Mouse (Mus musculus): ENCODE results near the gene Kcng4.

The Kcng4 gene

DNA sequence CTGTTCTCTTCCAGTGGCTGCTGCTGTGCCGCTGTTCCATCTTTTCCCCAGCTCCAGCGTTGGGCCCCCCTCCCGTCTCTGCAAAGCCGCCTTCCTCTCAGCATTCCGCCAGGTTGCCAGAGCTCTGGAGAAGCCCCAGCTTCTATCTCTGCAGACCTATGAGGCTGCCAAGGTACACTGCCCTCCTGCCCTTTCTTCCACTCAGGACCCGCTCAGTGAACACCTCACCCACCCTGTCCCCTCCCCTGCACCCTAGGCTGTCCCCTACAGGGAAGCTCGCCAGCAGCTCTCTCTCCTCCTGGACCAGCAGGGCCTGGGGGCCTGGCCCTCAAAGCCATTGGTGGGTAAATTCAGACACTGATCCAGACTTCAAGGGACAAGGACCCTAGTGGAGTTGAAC lies 19.1 kb downstream of the Kcng4 start:
- no peak for DNase-seq (ENCODE audit: low spot score)

DNA sequence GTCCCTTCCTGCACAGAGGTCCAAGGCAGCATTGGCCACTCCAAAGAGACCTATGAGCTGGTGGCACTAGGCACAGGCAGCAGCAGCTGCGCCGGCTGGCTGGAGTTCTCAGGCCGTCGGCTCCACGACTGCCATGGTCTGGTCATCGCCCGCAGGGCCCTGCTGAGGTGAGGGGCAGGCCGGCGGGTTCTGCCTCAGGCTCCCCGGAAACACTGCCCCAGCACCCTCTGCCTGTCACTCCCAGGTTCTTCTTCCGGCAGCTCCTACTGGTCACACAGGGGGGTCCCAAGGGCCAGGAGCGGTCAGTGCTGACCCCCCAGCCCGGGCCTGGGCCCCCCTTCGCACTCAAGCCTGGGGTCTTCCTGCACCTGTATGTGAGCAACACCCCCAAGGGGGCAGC lies 20.4 kb downstream of the Kcng4 start:
- no peak for DNase-seq (ENCODE audit: low spot score)

DNA sequence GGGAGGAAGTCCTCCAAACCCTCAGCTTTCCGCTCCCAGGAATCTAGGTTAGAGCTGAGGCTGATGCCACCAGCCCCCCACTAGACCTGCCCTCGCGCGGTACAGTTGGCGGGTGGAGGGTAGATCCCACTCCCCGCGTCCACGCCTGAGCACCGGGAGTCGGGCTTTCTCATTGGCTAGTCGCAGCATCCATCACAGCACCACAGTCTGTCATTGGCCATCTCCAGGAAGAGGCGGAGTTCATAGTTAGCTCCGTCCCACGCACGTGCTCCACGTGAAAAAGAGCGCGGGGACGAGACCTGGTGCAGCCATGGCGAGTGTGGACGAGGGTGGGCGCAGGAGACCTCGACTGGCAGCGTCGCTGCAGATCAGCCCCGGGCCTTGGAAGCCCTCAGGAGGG lies 23.0 kb downstream of the Kcng4 start, which contains the start of gene Adad2:
Gene Adad2, plus strand, starts transcription at position 277 of the 400 bp plus-strand sequence.
- DNase-seq (ENCODE audit: low spot score): no peak

DNA sequence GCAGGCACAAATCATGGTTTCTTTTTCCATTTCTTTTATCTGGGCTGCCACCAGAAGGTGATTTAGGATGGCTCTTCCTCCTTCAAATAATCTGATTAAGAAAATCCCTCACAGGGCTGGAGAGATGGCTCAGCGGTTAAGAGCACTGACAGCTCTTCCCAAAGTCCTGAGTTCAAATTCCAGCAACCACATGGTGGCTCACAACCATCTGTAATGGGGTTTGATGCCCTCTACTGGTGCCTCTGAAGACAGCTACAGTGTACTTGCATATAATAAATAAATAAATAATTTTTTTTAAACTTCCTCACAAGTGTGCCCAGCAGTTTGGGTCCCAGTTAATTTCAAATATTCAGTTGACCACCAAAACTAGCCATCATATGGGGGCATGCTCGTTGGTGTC lies 29.3 kb downstream of the Kcng4 start:
- DNase-seq (ENCODE audit: low spot score): no peak

DNA sequence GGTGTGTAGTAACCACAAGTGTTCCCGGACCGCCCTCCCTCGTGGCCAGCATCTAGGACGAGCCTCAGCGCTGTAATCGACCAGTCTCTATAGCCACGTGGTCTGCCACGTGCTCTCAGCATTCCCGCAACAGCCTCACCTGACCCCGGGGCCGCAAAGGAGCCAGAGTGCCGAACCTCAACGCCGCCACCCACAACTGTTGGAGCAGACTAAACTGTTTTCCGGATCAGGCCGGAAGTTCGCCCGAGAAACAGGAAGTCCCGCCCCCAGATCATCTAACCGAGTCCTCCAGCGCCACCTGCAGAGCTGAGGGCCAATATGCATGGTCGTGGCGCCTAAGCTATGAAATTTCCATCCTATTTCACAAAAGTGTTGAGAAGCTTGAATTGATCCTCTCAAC lies 30.5 kb downstream of the Kcng4 start, which contains the start of gene Taf1c:
Gene Taf1c, minus strand, starts transcription at position 227 of the 400 bp plus-strand sequence.
- peak; percentile 88 for DNase-seq (ENCODE audit: low spot score)

DNA sequence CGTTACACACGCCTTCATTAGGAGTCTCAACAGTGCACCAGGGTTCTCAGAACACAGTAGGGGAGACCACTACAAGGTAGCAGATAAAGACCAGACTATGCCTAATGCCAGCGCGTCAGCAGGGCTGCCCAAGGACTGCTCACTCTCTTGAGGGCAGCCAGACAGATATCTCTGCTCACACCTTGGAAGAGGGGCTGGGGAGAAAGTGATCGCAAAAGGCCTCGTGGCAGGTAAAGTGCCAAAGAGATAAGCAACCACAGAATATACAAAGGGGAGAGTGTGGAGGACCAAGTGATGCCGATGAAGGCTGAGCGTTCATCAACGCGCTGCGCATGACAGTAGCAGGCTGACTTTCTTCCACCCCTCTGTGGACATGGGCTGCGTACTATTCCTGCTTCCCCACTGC lies 31.1 kb downstream of the Kcng4 start:
- DNase-seq (ENCODE audit: low spot score): no peak

DNA sequence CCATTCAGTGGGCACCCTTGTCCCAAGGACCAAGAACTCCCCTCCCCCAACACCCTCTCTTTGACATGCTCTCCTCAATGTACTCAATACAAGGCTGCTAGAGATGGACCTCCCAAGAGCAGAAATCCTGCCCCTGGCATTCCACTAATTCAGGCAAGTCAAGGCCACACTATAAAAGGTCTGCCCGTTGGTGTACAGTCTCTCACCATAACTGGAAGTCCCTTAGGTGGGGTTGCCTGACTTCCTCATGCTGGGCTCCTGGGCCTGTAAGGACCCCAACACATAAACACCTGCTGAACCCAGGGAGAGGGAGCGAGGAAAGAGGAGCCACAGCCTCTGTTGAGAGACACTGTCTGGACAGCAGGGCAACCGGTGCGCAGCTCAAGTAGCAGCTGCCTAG lies 31.7 kb downstream of the Kcng4 start:
- no peak for DNase-seq (ENCODE audit: low spot score)

DNA sequence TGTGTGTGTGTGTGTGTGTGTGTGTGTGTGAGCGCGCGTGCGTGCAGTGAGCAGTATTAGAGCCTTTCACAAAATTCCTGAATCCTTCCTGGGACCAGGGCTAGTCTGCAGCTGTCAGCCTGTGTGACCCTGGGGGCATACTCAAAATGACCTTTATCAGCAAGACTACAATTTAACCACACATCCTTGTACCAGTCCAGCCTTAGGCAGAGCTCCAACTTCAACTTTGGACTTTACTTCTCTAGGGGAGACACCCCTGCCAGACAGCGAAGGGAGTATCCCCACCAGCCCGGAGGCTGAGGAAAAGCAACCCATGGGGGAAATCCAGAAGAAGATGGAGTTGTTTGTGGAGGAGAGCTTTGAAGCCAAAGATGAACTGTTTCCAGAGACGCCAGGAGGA lies 44.0 kb downstream of the Kcng4 start:
- no peak for DNase-seq (ENCODE audit: low spot score)

DNA sequence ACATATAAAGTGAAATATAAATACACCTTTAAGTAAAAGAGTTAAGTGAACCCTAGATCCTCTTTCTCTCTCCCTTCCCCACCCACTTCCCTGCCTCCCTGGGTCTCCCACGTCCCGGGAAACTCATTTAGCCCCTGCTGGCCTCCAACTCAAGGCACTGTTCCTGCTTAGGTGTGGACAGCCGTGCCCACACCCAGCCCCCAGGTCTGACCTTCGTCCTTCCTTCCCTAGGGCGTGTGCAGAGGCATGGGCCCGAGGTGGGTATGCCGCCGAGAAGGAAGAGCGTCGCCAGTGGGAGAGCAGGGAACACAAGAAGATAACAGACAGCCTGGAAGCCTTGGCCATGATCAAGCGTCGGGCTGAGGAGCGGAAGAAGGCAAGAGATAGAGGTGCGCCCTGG lies 45.1 kb downstream of the Kcng4 start:
- no peak for DNase-seq (ENCODE audit: low spot score)

DNA sequence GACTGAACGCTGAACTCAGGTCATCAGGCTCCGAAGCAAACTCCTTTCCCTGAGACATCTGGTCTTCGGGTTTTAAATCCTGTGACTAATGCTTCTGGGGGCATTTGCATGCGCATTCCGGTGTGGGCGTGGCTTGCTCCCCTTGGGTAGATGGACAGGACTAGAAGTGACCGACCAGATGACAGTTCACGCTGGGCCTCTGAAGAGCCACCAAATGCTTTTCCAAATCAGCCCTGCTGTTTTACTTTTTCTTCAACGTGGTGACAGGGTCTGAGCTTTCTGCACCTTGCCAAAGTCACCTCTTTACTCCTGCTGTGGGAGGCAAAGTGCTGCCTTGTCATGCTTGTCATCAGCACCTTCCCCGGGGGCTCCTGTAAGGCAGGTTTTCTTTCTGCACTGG lies 46.6 kb downstream of the Kcng4 start:
- DNase-seq (ENCODE audit: low spot score): no peak

DNA sequence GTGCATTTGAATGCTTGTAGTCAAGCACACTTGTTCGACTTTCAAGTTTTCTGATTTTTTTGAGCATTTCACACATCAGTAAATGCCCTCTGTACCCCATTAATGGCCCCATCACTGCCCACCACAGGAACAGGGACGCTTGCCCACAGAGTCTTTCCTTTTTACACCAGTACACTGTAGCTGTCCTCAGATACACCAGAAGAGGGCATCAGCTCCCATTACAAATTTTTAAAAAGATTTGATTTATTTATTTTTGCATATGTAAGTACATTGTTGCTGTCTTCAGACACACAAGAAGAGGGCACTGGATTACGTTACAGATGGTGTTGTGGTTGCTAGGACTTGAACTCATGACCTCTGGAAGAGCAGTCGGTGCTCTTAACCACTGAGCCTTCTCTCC lies 47.2 kb downstream of the Kcng4 start:
- DNase-seq (ENCODE audit: low spot score): no peak

DNA sequence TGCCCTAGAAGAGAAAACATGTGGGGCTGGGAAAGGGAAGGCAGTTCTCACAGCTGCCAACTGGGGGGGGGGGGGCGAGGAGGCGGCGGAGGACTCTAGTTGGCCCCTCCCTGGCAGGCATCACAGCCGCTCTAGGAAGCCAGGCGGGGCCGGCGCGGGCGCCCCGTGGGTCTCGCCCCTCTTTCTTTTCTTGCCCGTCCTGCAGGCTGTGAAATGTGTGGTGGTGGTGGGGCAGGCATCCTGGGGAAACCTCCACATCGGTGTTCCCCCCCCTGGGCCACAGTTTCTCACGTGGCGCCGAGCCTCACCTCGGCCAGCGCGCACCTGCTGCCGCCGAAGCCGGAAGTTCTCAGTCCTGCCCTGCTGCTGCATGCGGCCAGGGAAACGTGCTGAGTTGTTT lies 49.6 kb downstream of the Kcng4 start:
- DNase-seq (ENCODE audit: low spot score): no peak

DNA sequence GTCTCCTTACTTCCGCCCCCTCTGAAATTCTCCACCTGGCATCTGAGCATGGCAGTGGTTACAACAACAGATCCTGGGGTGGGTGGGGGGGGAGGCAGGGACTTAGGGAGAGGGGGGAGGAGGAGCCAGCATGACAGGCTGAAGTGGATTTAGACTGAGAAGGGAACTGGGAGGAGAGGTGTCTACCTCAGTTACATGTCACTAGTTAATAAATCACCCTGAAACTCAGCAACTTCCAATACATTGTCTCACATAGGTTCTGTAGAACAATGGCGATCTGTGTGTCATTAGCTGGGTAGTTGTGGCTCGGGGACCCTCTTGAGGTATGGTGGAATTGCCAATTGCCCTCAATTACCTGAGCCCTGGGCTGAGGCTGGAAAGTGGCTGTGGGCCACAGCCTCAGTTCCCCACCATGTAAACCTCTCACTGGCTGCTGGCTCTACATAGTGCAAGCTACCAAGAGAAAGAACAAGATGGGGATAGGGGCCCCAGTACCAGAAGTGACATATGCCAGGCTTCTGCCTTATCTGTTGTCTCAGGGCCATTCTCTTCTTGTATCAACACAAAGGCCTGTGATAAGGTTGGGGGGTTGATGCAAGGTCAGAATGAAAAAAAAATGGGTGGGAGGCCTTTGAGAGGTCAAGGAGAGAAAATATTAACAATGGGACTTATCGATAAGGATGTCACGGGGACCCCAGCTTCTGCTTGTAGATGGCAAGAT lies 54.9 kb downstream of the Kcng4 start:
- no peak for DNase-seq (ENCODE audit: low spot score)

DNA sequence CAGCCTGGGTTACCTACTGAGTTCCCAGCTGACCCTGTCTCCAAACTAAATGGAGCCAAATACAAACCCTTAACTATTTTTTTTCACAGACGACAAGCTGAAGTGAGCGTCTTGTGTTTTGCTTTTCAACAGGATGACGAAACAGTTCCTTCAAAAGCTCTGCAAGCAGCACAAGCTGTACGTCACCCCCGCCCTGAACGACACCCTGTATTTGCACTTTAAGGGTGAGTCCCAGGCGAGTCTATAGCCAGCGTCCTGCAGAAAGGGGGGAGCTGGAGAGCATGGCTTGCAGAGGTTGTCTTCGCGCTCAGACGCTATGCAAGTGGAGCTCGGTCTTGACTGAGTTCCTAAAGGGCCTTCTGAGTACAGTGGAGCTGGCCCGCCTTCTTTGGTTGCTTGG lies 56.4 kb downstream of the Kcng4 start:
- no peak for DNase-seq (ENCODE audit: low spot score)

DNA sequence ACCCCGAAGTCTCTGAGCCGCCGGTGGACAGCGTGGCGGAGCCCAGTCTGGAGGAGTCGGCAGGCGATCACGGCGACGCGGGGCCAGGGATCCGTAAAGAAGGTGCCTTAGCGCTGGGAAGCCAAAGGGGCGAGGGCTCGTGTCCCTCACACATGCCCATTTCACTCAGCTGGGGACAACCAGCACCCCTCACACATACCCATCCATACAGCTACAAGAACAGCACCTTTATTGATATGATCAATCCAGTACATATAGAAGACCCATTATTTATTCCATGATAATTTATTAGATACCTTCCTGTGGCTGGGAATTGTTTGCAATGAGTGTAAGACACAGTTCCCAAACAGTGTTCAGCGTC lies 60.1 kb downstream of the Kcng4 start:
- DNase-seq (ENCODE audit: low spot score): no peak

DNA sequence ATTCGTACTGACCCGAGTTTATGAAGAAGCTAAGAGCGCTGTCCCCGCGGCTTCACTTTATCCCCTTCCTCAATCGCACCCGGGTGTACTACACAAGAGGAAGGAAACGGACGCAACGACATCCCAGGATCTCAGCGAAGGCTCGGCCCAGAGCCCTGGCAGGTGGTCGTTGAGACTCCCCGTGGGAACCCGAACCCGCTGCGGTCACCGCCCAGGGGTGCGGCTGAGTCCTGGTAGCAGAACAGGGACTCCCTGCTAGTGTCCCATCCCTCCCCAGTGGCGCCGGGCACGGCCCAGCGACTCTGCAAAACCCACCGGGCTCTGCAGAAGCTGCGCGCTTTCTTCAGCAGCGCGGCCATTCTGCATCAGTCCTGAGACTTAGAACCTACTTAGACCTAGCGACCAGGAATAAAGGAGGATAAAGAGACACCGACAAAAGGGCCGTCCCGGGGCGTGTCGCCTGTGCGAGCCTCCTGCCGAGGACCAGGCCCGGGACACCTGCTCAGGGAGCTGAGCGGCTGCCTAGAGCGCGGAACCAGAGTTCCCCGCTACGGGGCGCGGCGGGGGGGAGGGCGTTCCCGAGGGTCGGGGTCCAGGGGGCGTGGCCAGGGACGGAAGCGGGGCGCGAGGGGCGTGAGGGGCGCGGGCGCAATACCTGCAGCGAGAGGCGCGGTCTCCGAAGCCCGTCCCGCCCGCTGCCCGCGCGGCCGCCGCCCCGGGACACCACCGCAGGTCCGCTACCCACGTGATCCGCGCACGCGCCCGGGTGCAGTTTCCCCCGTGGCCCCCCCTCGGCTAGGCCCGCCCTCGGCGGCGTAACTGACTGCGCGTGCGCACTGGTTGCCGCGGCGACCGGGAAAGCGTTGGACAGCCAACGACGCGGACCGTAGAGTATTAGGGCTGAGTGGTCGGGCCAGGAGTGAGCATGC lies 60.8 kb downstream of the Kcng4 start, which contains the start of the genes Hsdl1 and Dnaaf1:
Gene Hsdl1, minus strand, starts transcription at position 747 of the 929 bp plus-strand sequence.
Gene Dnaaf1, plus strand, starts transcription at position 799 of the 929 bp plus-strand sequence.
- peak; percentile 98 for DNase-seq (ENCODE audit: low spot score)
